Mouse (Mus musculus) CD4-positive, CD25-positive, alpha-beta regulatory T cell, adult 2 months (primary cell): ENCODE results near the gene Defa22.
"Not testable (repeated sequence)": the region's sequence is repeated elsewhere in the genome, so short reads cannot be mapped to it uniquely, and the experiment has no call there.

Source experiments
- DNase-seq: peaks from one replicate; pipeline ENCODE4 v3.0.0-alpha.2; 2012; ENCODE audit warnings: low read depth, low spot score

Gene Defa22

DNA sequence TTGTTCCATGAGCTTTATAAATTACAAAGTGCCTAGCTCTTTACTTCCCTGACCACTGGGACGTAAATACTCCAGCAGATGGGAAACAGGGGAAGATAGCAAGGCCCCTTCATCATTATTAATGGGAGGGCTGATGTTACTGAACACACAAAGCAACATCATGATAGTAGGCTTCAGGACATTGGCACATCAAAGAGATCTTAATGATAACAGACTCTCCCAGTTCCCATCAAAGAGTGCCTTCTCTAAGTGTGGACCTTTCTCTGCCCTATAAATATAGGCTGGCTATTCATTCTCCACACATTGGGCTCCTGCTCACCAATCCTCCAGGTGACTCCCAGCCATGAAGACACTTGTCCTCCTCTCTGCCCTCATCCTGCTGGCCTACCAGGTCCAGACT is at the start of gene Defa22:
Defa22 (plus strand) TSS at position 301 of the 400 bp plus-strand sequence.
- not testable (repeated sequence) for DNase-seq

DNA sequence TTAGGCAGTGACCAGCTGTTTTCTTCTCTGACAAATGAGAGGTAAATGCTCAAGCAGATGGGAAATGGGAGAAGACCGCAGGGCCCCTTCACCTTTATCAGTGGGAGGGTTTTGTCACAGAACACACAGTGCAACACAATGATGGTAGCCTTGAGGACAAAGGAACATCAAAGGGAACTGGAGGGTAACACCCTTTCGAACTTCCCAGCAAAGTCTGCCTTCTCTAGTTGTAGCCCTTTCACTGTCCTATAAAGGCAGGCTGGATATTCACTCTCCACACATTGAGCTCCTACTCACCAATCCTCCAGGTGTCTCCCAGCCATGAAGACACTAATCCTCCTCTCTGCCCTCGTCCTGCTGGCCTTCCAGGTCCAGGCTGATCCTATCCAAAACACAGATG is 27.7 kb upstream of the Defa22 start, which contains the start of gene Defa30:
Defa30 (plus strand) TSS at position 301 of the 400 bp plus-strand sequence.
- not testable (repeated sequence) for DNase-seq

DNA sequence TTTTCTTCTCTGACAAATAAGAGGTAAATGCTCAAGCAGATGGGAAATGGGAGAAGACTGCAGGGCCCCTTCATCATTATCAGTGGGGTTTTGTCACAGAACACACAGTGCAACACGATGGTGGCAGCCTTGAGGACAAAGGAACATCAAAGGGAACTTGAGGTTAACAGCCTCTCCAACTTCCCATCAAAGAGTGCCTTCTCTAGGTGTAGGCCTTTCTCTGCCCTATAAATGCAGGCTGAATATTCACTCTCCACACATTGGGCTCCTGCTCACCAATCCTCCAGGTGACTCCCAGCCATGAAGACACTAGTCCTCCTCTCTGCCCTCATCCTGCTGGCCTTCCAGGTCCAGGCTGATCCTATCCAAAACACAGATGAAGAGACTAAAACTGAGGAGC is 29.2 kb downstream of the Defa22 start, which contains the start of gene Defa31:
Defa31 (plus strand) TSS at position 301 of the 400 bp plus-strand sequence.
- not testable (repeated sequence) for DNase-seq

DNA sequence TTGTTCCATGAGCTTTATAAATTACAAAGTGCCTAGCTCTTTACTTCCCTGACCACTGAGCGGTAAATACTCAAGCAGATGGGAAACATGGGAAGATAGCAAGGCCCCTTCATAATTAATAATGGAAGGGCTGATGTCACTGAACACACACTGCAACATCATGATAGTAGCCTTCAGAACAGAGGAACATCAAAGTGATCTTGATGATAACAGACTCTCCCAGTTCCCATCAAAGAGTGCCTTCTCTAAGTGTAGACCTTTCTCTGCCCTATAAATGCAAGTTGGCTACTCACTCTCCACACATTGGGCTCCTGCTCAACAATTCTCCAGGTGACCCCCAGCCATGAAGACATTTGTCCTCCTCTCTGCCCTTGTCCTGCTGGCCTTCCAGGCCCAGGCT is 39.2 kb downstream of the Defa22 start, which contains the start of gene Gm15293:
Gm15293 (plus strand) TSS at position 301 of the 400 bp plus-strand sequence.
- DNase-seq: not testable (repeated sequence)
